Mouse (Mus musculus) hindbrain, embryonic 11.5 days (tissue): ENCODE measurements at regions not wholly inside any gene's neighbourhood (a gene's known extent, or its start where the extent isn't known, plus 50 kb on each side); places are given as distances from the start of the nearest gene placed in this dataset.

Experiments used
- ATAC-seq: fragments of 200-750 bp; cut with Nextera tagmentation; 2 replicates; pipeline ENCODE4 v1.8.0; 2017; ENCODE audit warnings: mild to moderate bottlenecking, moderate TSS enrichment, moderate library complexity; ENCODE audit not compliant: low FRiP score
- DNase-seq: peaks from one replicate; pipeline ENCODE4 v3.0.0-alpha.2; 2015; ENCODE audit warnings: low spot score
- H3K27ac ChIP-seq: fragments of 300-500 bp; sonication (generic); 2 replicates; pipeline ENCODE4 v1.5.1; 2014; ENCODE audit warnings: mild to moderate bottlenecking, low read depth, low read length
- H3K27me3 ChIP-seq: fragments of 300-500 bp; sonication (generic); 2 replicates; pipeline ENCODE4 v1.6.1; 2014; ENCODE audit warnings: mild to moderate bottlenecking, low read length, moderate library complexity, mixed read lengths; ENCODE audit not compliant: control insufficient read depth, insufficient read depth
- H3K36me3 ChIP-seq: fragments of 300-500 bp; sonication (generic); 2 replicates; pipeline ENCODE4 v1.6.1; 2014; ENCODE audit warnings: mild to moderate bottlenecking, low read length, moderate library complexity, mixed read lengths; ENCODE audit not compliant: control insufficient read depth, insufficient read depth
- H3K4me1 ChIP-seq: fragments of 300-500 bp; sonication (generic); replicated peaks from 2 replicates; pipeline ENCODE4 v1.6.1; 2014; ENCODE audit warnings: low read length, mixed read lengths; ENCODE audit not compliant: control insufficient read depth, insufficient read depth
- H3K4me2 ChIP-seq: fragments of 300-500 bp; sonication (generic); replicated peaks from 2 replicates; pipeline ENCODE4 v1.6.1; 2014; ENCODE audit warnings: mild to moderate bottlenecking, low read depth, low read length
- H3K4me3 ChIP-seq: fragments of 300-500 bp; sonication (generic); 2 replicates; pipeline ENCODE4 v1.5.1; 2014; ENCODE audit warnings: low read depth, low read length
- H3K9ac ChIP-seq: fragments of 300-500 bp; sonication (generic); 2 replicates; pipeline ENCODE4 v1.6.1; 2014; ENCODE audit warnings: low read depth, low read length
- H3K9me3 ChIP-seq: fragments of 300-500 bp; sonication (generic); 2 replicates; pipeline ENCODE4 v1.6.1; 2016; ENCODE audit warnings: low read length; ENCODE audit not compliant: control insufficient read depth
- WGBS: fragments of 180-500 bp; shearing (Covaris S2); extraction: QIAGEN DNeasy Blood & Tissue Kit; methylation state at CpG from one replicate; pipeline ENCODE4 v1.1.7; 2014; 5-methylcytosine and 5-hydroxymethylcytosine counted together

DNA sequence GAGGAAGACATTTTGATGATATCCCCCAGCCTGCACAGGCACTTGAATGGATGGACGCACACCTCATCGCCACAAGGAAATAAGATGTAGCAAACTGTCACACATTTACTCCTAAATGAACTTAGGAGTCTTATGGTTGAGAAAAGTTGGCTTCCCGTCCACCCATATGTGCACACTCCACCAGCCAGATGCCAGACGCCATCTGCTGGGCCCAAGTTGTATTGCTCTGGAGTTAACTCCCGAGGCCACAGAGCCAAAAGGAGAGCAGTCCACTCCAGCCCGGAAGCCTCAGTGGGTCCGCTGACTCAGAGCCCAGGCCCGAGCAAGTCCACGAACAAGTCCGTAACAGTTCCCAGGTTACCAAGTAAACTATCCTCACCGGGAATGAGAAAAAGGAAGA lies 197.1 kb downstream of the Msrb3 start:
- Histone ChIP-seq H3K4me3 (no peak overlapping the region), H3K9ac (no peak overlapping the region), H3K4me1 (peaks cover 5% of the 10 kb centered on the region), H3K4me2 (no peak overlapping the region), H3K27ac (no peak overlapping the region), H3K27me3 (no peaks in the 10 kb centered on the region), H3K36me3 (no peaks in the 10 kb centered on the region), H3K9me3 (no peaks in the 10 kb centered on the region)
- DNase-seq = peak; percentile 87
- 34% methylated on average over 11 of the region's 11 CpGs for WGBS
- ATAC-seq = peak; percentile 40; the same call in 1 of the 2 replicates

GRCm38 (mm10) chr10:120697275-120697856 lies 201.5 kb downstream of the Msrb3 start:
- Histone ChIP-seq H3K4me3 (no peak overlapping the region), H3K27ac (no peak overlapping the region), H3K36me3 (no peaks in the 10 kb centered on the region), H3K9ac (no peak overlapping the region), H3K9me3 (no peaks in the 10 kb centered on the region), H3K4me2 (peak overlapping the region; percentile 17; the same call in 1 of the 2 replicates), H3K4me1 (no peaks in the 10 kb centered on the region; the same call in 1 of the 2 replicates), H3K27me3 (0 out of 2 replicates have a peak, but pooled peaks cover 4% of the 10 kb centered on the region)
- peak; percentile 37 for DNase-seq
- no peak for ATAC-seq
- 8% methylated on average over 16 of the region's 16 CpGs for WGBS

- H3K9me3 ChIP-seq = no peaks in the 10 kb centered on the region
- H3K27ac ChIP-seq = no peak overlapping the region
- ATAC-seq (no peak), DNase-seq (no peak)
- no peaks in the 10 kb centered on the region; the same call in 1 of the 2 replicates for H3K4me1 ChIP-seq
- 0 out of 2 replicates have a peak, but pooled peaks cover 4% of the 10 kb centered on the region for H3K27me3 ChIP-seq
- WGBS = 62% methylated on average over 2 of the region's 2 CpGs
- H3K4me2 ChIP-seq = no peak overlapping the region
- H3K36me3 ChIP-seq = no peaks in the 10 kb centered on the region
- H3K4me3 ChIP-seq = no peak overlapping the region
- H3K9ac ChIP-seq = no peak overlapping the region
Measured at GRCm38 (mm10) chr10:120696481-120696880, 202.4 kb downstream of the Msrb3 start.

DNA sequence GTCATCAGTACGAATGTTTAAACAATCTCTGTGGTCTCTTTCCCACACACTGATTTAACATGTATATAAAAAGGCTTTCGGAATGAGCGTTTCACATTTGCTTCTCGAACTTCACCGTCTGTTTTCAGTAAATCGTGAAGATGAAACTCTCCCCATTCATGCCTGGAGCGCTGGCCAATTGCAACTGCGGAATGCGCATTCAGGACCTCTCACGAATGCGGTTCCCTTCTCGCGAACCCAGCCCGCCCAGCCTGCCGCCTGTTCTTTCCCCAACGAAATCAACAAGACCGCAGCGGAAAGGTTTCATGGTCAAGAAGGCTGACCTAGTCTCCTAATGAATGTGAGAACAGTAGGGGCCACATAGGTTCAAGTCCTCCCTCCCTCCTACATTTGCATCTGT lies 204.4 kb downstream of the Msrb3 start:
- Histone ChIP-seq H3K36me3 (no peaks in the 10 kb centered on the region), H3K4me1 (no peaks in the 10 kb centered on the region; the same call in 1 of the 2 replicates), H3K4me2 (no peak overlapping the region), H3K9ac (no peak overlapping the region), H3K4me3 (no peak overlapping the region), H3K9me3 (no peaks in the 10 kb centered on the region), H3K27me3 (0 out of 2 replicates have a peak, but pooled peaks cover 4% of the 10 kb centered on the region), H3K27ac (no peak overlapping the region)
- ATAC-seq = no peak
- 20% methylated on average over 18 of the region's 18 CpGs for WGBS
- DNase-seq = peak; percentile 45

GRCm38 (mm10) chr10:120691451-120691850 lies 207.4 kb downstream of the Msrb3 start:
- no peak overlapping the region for H3K9ac ChIP-seq
- 72% methylated on average over 3 of the region's 3 CpGs for WGBS
- no peak overlapping the region for H3K27ac ChIP-seq
- no peak for DNase-seq
- no peaks in the 10 kb centered on the region for H3K36me3 ChIP-seq
- no peak overlapping the region for H3K4me3 ChIP-seq
- no peaks in the 10 kb centered on the region for H3K9me3 ChIP-seq
- ATAC-seq = no peak
- 0 out of 2 replicates have a peak, but pooled peaks cover 4% of the 10 kb centered on the region for H3K27me3 ChIP-seq
- no peak overlapping the region for H3K4me2 ChIP-seq
- H3K4me1 ChIP-seq = no peaks in the 10 kb centered on the region; the same call in 1 of the 2 replicates

DNA sequence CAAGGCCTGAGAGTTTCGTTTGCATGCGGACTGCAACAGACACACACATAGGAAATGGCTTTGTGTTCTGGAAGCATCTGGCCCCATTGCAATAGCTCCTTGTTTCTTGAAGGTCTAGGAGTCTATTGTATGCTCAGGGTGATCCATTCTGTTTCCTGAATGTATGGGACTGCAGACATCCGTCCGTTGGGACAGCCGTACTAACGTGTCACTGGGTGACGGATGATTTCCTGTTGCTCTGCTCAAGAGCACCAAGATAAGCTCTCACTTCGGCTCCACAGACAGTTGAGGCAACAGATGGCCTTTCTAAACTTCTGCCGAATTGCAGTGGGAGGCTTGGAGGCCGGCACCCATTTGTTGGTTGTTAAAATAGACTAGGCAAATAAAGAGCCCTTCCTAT lies 209.9 kb upstream of the Hmga2 start:
- Histone ChIP-seq H3K4me2 (no peak overlapping the region), H3K9ac (no peak overlapping the region), H3K4me1 (no peaks in the 10 kb centered on the region), H3K36me3 (no peaks in the 10 kb centered on the region), H3K9me3 (no peaks in the 10 kb centered on the region), H3K27ac (no peak overlapping the region), H3K4me3 (no peak overlapping the region), H3K27me3 (no peaks in the 10 kb centered on the region)
- ATAC-seq (no peak), DNase-seq (no peak)
- 41% methylated on average over 10 of the region's 10 CpGs for WGBS

DNA sequence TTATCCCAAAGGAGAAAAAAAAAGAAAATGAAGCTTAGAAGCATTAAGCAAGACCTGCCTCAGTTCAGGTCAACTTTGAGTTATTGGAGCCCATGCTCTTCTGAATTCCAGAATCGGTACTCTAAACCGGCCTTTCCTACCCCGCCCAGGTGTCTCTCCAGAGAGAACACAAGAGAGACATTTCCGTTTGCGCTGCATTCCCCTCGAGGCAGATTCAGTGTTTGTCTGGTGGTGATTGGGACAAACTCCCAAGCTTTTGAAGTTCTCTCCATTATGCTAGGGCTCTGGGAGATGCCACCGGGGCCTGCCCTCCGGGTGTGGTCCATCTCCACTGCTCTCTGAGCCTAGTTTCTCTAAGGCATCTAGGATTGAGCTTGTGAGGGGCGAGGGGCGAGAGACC lies 205.8 kb upstream of the Hmga2 start:
- Histone ChIP-seq H3K27me3 (no peaks in the 10 kb centered on the region), H3K4me3 (no peak overlapping the region), H3K4me2 (no peak overlapping the region), H3K9ac (no peak overlapping the region), H3K4me1 (no peaks in the 10 kb centered on the region), H3K36me3 (no peaks in the 10 kb centered on the region), H3K9me3 (no peaks in the 10 kb centered on the region), H3K27ac (no peak overlapping the region)
- no peak for ATAC-seq
- WGBS = 88% methylated on average over 10 of the region's 10 CpGs
- no peak for DNase-seq

GRCm38 (mm10) chr10:120679982-120680381 lies 203.7 kb upstream of the Hmga2 start:
- Histone ChIP-seq H3K4me3 (no peak overlapping the region), H3K4me1 (no peaks in the 10 kb centered on the region), H3K27me3 (no peaks in the 10 kb centered on the region), H3K36me3 (no peaks in the 10 kb centered on the region), H3K4me2 (no peak overlapping the region), H3K9me3 (no peaks in the 10 kb centered on the region), H3K9ac (no peak overlapping the region), H3K27ac (no peak overlapping the region)
- 75% methylated on average over 6 of the region's 6 CpGs for WGBS
- ATAC-seq = no peak
- DNase-seq = no peak

- ATAC-seq (no peak), DNase-seq (no peak)
- no peaks in the 10 kb centered on the region for H3K36me3 ChIP-seq
- WGBS = 71% methylated on average over 8 of the region's 8 CpGs
- H3K27ac ChIP-seq = no peak overlapping the region
- no peaks in the 10 kb centered on the region for H3K27me3 ChIP-seq
- no peak overlapping the region for H3K4me3 ChIP-seq
- H3K4me1 ChIP-seq = no peaks in the 10 kb centered on the region
- no peak overlapping the region for H3K9ac ChIP-seq
- no peaks in the 10 kb centered on the region for H3K9me3 ChIP-seq
- H3K4me2 ChIP-seq = no peak overlapping the region
Measured at GRCm38 (mm10) chr10:120678277-120678676, 202.0 kb upstream of the Hmga2 start.
